In the genomic region with DNA sequence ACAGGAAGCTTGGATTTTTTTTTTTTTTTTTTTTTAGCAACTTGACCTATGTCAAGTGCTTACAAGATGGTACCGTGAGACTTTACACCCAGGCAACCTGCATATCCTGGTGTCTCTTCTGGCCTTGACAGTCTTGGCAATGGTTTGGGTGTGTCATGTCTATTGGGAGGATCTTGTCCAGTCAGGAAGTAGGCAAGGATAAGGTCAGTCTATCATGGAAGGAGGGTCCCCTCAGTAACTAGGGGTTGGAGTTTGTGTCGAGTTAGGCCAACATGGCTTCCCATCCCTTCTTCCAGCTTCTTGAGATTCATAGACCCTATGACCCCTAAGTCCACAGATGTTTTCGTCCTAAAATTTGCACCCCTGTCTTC, we compare ENCODE assay signal across 8 mouse cellular contexts. TPM values are rescaled to one million over a fixed set of nuclear protein-coding genes. Genes with fewer than 3 reads are reported as not detected.
A peak's percentile ranks its signal among the peaks of the same experiment; 100 is the strongest.
DNase-seq lines count a peak whose midpoint lies in the region; ATAC-seq and TF ChIP-seq lines count a peak whose summit lies in the region.

No protein-coding gene starts in this region.

- H3K27me3 ChIP-seq in embryonic facial prominence, embryonic 14.5 days (replicated peaks; ENCODE audit: control insufficient read depth, insufficient read depth, low read length) = no peaks in the 10 kb centered on the region
- H3K27me3 ChIP-seq in intestine, embryonic 16.5 days (replicated peaks; ENCODE audit: control insufficient read depth, insufficient read depth, low read length) = no peaks in the 10 kb centered on the region; the same call in 1 of the 2 replicates
- H3K27me3 ChIP-seq in neural tube, embryonic 14.5 days (ENCODE audit: control insufficient read depth, insufficient read depth, low read length) = no peaks in the 10 kb centered on the region

- WGBS in lung, adult 2 months = 75% methylated on average over 3 of the region's 3 CpGs
- 72% methylated on average over 3 of the region's 3 CpGs for WGBS in embryonic facial prominence, embryonic 14.5 days
- WGBS in intestine, embryonic 16.5 days = 75% methylated on average over 3 of the region's 3 CpGs
- 86% methylated on average over 3 of the region's 3 CpGs for WGBS in neural tube, embryonic 14.5 days

- ATAC-seq in embryonic facial prominence, embryonic 14.5 days (ENCODE audit: low read depth) = no peak
- no peak for ATAC-seq in intestine, embryonic 16.5 days
- no peak for ATAC-seq in neural tube, embryonic 14.5 days (ENCODE audit: low read depth)

- no peak for TF ChIP-seq CTCF in lung, adult 2 months (IDR thresholded peaks at IDR 0.05; ENCODE audit: insufficient read depth, low read length)

- no peaks in the 10 kb centered on the region for H3K36me3 ChIP-seq in embryonic facial prominence, embryonic 14.5 days (ENCODE audit: control insufficient read depth, insufficient read depth, low read length)
- H3K36me3 ChIP-seq in intestine, embryonic 16.5 days (ENCODE audit: control insufficient read depth, insufficient read depth, low read length) = peaks cover 4% of the 10 kb centered on the region; the same call in 1 of the 2 replicates
- no peaks in the 10 kb centered on the region for H3K36me3 ChIP-seq in neural tube, embryonic 14.5 days (ENCODE audit: control insufficient read depth, insufficient read depth, low read length)

- no peak for TF ChIP-seq POLR2A in lung, adult 2 months (IDR thresholded peaks at IDR 0.05; ENCODE audit: borderline replicate concordance, extremely low read depth, low read depth, low read length)

- H3K4me2 ChIP-seq in embryonic facial prominence, embryonic 14.5 days (ENCODE audit: low read depth, low read length) = peak overlapping the region; percentile 89
- H3K4me2 ChIP-seq in intestine, embryonic 16.5 days (ENCODE audit: low read depth, low read length) = peak overlapping the region; percentile 78
- H3K4me2 ChIP-seq in neural tube, embryonic 14.5 days (ENCODE audit: low read depth, low read length) = peak overlapping the region; percentile 80

- H3K9ac ChIP-seq in embryonic facial prominence, embryonic 14.5 days (ENCODE audit: low read depth, low read length) = no peak overlapping the region
- H3K9ac ChIP-seq in intestine, embryonic 16.5 days (ENCODE audit: low read depth, low read length) = peak overlapping the region; percentile 87
- H3K9ac ChIP-seq in neural tube, embryonic 14.5 days (replicated peaks; ENCODE audit: low read depth, low read length) = peak overlapping the region; percentile 87; the same call in 1 of the 2 replicates

- H3K9me3 ChIP-seq in embryonic facial prominence, embryonic 14.5 days (ENCODE audit: control insufficient read depth, low read length) = no peaks in the 10 kb centered on the region
- H3K9me3 ChIP-seq in intestine, embryonic 16.5 days (ENCODE audit: control insufficient read depth, low read length) = no peaks in the 10 kb centered on the region
- H3K9me3 ChIP-seq in neural tube, embryonic 14.5 days (ENCODE audit: control insufficient read depth, low read length) = no peaks in the 10 kb centered on the region

- H3K4me1 ChIP-seq in lung, adult 2 months (ENCODE audit: control insufficient read depth, insufficient read depth, low read length) = peaks cover 6% of the 10 kb centered on the region; the same call in 1 of the 2 replicates
- no peaks in the 10 kb centered on the region; the same call in 1 of the 2 replicates for H3K4me1 ChIP-seq in embryonic facial prominence, embryonic 14.5 days (ENCODE audit: control insufficient read depth, insufficient read depth, low read length)
- peaks cover 16% of the 10 kb centered on the region for H3K4me1 ChIP-seq in intestine, embryonic 16.5 days (ENCODE audit: control insufficient read depth, insufficient read depth, low read length)
- peaks cover 10% of the 10 kb centered on the region for H3K4me1 ChIP-seq in neural tube, embryonic 14.5 days (ENCODE audit: control insufficient read depth, insufficient read depth, low read length)

- H3K4me3 ChIP-seq in lung, adult 2 months (replicated peaks; ENCODE audit: extremely low read depth, low read depth, low read length) = peak overlapping the region; percentile 76
- peak overlapping the region; percentile 71 for H3K4me3 ChIP-seq in embryonic facial prominence, embryonic 14.5 days (ENCODE audit: low read depth, low read length)
- peak overlapping the region; percentile 77 for H3K4me3 ChIP-seq in intestine, embryonic 16.5 days (ENCODE audit: low read length)
- H3K4me3 ChIP-seq in neural tube, embryonic 14.5 days (ENCODE audit: low read depth, low read length) = peak overlapping the region; percentile 67

- no peak for DNase-seq in lung, adult 2 months
- DNase-seq in lung, postnatal 14 days = no peak
- DNase-seq in embryonic facial prominence, embryonic 14.5 days (ENCODE audit: low spot score) = no peak
- DNase-seq in layer of hippocampus, postnatal 10 days (ENCODE audit: low spot score in 2 of 2) = no peak
- DNase-seq in T-cell, adult 2 months (ENCODE audit: low spot score) = no peak
- DNase-seq in gastrocnemius, postnatal 10 days = no peak

- no peak overlapping the region for H3K27ac ChIP-seq in embryonic facial prominence, embryonic 14.5 days (replicated peaks; ENCODE audit: low read depth, low read length)
- peak overlapping the region; percentile 73 for H3K27ac ChIP-seq in intestine, embryonic 16.5 days (ENCODE audit: low read length)
- H3K27ac ChIP-seq in neural tube, embryonic 14.5 days (ENCODE audit: low read depth, low read length) = no peak overlapping the region

RNA-seq across cellular contexts. Expression of a gene that starts 0.9 kb away (rescaled TPM):
- 47.3 and 54.8 TPM in 2 replicates for polyA plus RNA-seq in lung, adult 2 months (2012; rRNA removed)
- polyA plus RNA-seq in embryonic facial prominence, embryonic 14.5 days (2014; fragmentation: Nextera tagmentation; extraction: Ambion mirVana) = 12.0 and 13.6 TPM in 2 replicates
- 34.9 and 43.6 TPM in 2 replicates for polyA plus RNA-seq in intestine, embryonic 16.5 days (2015; fragmentation: Nextera tagmentation; extraction: Ambion mirVana)
- polyA plus RNA-seq in neural tube, embryonic 14.5 days (2014; fragmentation: Nextera tagmentation; extraction: Ambion mirVana) = 22.5 and 23.4 TPM in 2 replicates
- 10 to 100 TPM; 40.4 to 43.0 TPM for total RNA-seq in layer of hippocampus, postnatal 10 days (2021)
- 10 to 100 TPM in 1 of 2 experiments, 1 to 10 TPM in 1; 8.7 to 14.7 TPM for total RNA-seq in gastrocnemius, postnatal 10 days (2021)

RNA-seq across cellular contexts. Expression of a gene that starts 24.9 kb away (rescaled TPM):
- not detected in 2 replicates for polyA plus RNA-seq in lung, adult 2 months (2012; rRNA removed)
- polyA plus RNA-seq in embryonic facial prominence, embryonic 14.5 days (2014; fragmentation: Nextera tagmentation; extraction: Ambion mirVana) = 0.29 TPM in 2 replicates
- not detected in 2 replicates for polyA plus RNA-seq in intestine, embryonic 16.5 days (2015; fragmentation: Nextera tagmentation; extraction: Ambion mirVana)
- polyA plus RNA-seq in neural tube, embryonic 14.5 days (2014; fragmentation: Nextera tagmentation; extraction: Ambion mirVana) = 15.7 and 17.9 TPM in 2 replicates
- total RNA-seq in layer of hippocampus, postnatal 10 days (2021) = 10 to 100 TPM; 20.8 to 21.8 TPM
- not detected for total RNA-seq in gastrocnemius, postnatal 10 days (2021)

RNA-seq across cellular contexts. Expression of a gene that starts 37.2 kb away (rescaled TPM):
- 2.4 and 5.5 TPM in 2 replicates for polyA plus RNA-seq in lung, adult 2 months (2012; rRNA removed)
- 10.6 TPM in 2 replicates for polyA plus RNA-seq in embryonic facial prominence, embryonic 14.5 days (2014; fragmentation: Nextera tagmentation; extraction: Ambion mirVana)
- polyA plus RNA-seq in intestine, embryonic 16.5 days (2015; fragmentation: Nextera tagmentation; extraction: Ambion mirVana) = 6.5 and 7.5 TPM in 2 replicates
- 1.3 and 3.3 TPM in 2 replicates for polyA plus RNA-seq in neural tube, embryonic 14.5 days (2014; fragmentation: Nextera tagmentation; extraction: Ambion mirVana)
- total RNA-seq in layer of hippocampus, postnatal 10 days (2021) = 1 to 10 TPM; 3.0 to 3.4 TPM
- total RNA-seq in gastrocnemius, postnatal 10 days (2021) = 10 to 100 TPM; 17.4 to 22.4 TPM

Comparison
In these comparisons a context has a peak if more than half of its experiments do, and no peak if none do; other contexts are left out.
1. RNA of a gene that starts 24.9 kb away (polyA plus RNA-seq): 15.7 to 17.9 TPM in neural tube, embryonic 14.5 days; 0.29 TPM in embryonic facial prominence, embryonic 14.5 days, not detected in intestine, embryonic 16.5 days and not detected in lung, adult 2 months; every median in the first group is over 10 times any median in the second.
2. Peak in every context shown above with its lines, with median percentiles within 50 percentile points of each other: H3K4me3 ChIP-seq and H3K4me2 ChIP-seq.